Mouse (Mus musculus): ENCODE data around the gene Asb10. TPM values are rescaled to one million over a fixed set of nuclear protein-coding genes. Genes with fewer than 3 reads are reported as not detected.

The Asb10 gene
- polyA plus RNA-seq, 1 experiment from 2014 or later: 0.21 TPM

DNA sequence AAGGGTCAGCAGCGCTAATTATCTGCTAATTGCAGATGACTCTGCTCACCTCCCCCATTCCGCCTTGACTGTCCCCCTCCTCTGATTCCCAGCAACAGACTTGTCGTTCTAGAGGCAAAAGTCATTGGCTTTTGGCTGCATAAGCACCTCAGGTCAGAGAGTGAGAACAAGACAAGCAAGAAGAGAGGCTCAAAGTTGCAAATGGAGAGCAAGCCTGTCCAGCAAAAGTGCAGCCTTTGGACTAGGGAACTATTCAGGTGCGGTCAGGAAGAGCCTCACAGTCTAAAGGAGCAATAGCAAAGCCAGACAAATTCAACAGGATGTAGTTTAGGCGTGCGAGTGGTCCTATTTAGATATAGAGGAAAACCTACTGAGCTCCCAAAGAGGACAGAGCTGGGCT lies 13.0 kb downstream of the Asb10 start:
- no peak overlapping the region for H3K9ac ChIP-seq (replicated peaks; ENCODE audit: low read depth)
- 16% methylated on average over 6 of the region's 6 CpGs for WGBS
- ATAC-seq: no peak
- no peaks in the 10 kb centered on the region for H3K36me3 ChIP-seq (ENCODE audit: insufficient read depth, low read length)
- H3K27ac ChIP-seq (ENCODE audit: low read length): no peak overlapping the region
- no peaks in the 10 kb centered on the region for H3K9me3 ChIP-seq (ENCODE audit: low read length)
- no peak for TF ChIP-seq EP300 (IDR thresholded peaks at IDR 0.05)
- no peak for TF ChIP-seq CTCF (IDR thresholded peaks at IDR 0.05)
- no peak overlapping the region for H3K4me3 ChIP-seq (ENCODE audit: low read depth, low read length)
- H3K4me2 ChIP-seq (replicated peaks; ENCODE audit: low read depth, low read length): no peak overlapping the region
- peaks cover 62% of the 10 kb centered on the region for H3K27me3 ChIP-seq (replicated peaks; ENCODE audit: insufficient read depth, low read length)
- no peak for DNase-seq (ENCODE audit: low spot score)
- H3K4me1 ChIP-seq (ENCODE audit: insufficient read depth, low read depth, low read length): 0 out of 2 replicates have a peak, but pooled peaks cover 5% of the 10 kb centered on the region

DNA sequence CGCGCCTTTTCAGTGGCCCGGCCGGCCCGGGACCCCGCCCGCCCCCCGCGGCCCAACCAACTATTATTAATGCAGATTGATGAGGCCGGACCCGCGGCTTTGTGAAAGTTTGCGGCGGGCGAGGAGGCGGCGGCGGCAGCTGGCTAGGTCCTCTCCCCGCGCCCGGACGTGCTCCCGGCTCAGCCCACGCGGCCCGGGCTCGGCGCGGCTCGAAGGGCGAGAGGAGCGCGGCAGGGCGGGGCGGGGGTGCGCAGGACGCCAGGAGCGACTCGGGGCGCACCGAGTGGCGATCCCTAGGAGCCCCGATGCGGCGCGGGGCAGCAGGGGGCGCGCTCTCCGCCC lies 13.9 kb downstream of the Asb10 start, which contains the start of gene Gbx1:
Gbx1 (minus strand) TSS at position 314 of the 342 bp plus-strand sequence.
- H3K9ac ChIP-seq (replicated peaks; ENCODE audit: low read depth): no peak within 1 kb of the TSS
- H3K4me2 ChIP-seq (replicated peaks; ENCODE audit: low read depth, low read length): peak within 1 kb of the TSS; percentile 60
- TF ChIP-seq CTCF (IDR thresholded peaks at IDR 0.05) (no peak; the same call in 1 of the 2 replicates), EP300 (IDR thresholded peaks at IDR 0.05) (no peak)
- H3K9me3 ChIP-seq (ENCODE audit: low read length): no peaks in the 10 kb centered on the region
- WGBS: 4% methylated on average over 36 of the region's 49 CpGs
- no peaks in the 10 kb centered on the region for H3K36me3 ChIP-seq (ENCODE audit: insufficient read depth, low read length)
- no peak within 1 kb of the TSS for H3K27ac ChIP-seq (ENCODE audit: low read length)
- H3K4me1 ChIP-seq (ENCODE audit: insufficient read depth, low read depth, low read length): 0 out of 2 replicates have a peak, but pooled peaks cover 5% of the 10 kb centered on the region
- ATAC-seq (peak; percentile 69), DNase-seq (ENCODE audit: low spot score) (no peak)
- H3K4me3 ChIP-seq (ENCODE audit: low read depth, low read length): peak within 1 kb of the TSS; percentile 33
- peaks cover 62% of the 10 kb centered on the region for H3K27me3 ChIP-seq (replicated peaks; ENCODE audit: insufficient read depth, low read length)

- no peaks in the 10 kb centered on the region for H3K9me3 ChIP-seq (ENCODE audit: low read length)
- H3K4me3 ChIP-seq (ENCODE audit: low read depth, low read length): peak overlapping the region; percentile 33
- peak; percentile 20 for ATAC-seq
- 2% methylated on average over 51 of the region's 109 CpGs for WGBS
- H3K4me1 ChIP-seq (ENCODE audit: insufficient read depth, low read depth, low read length): 0 out of 2 replicates have a peak, but pooled peaks cover 5% of the 10 kb centered on the region
- TF ChIP-seq CTCF (IDR thresholded peaks at IDR 0.05) (no peak), EP300 (IDR thresholded peaks at IDR 0.05) (no peak)
- no peak for DNase-seq (ENCODE audit: low spot score)
- peaks cover 62% of the 10 kb centered on the region for H3K27me3 ChIP-seq (replicated peaks; ENCODE audit: insufficient read depth, low read length)
- peak overlapping the region; percentile 60 for H3K4me2 ChIP-seq (replicated peaks; ENCODE audit: low read depth, low read length)
- no peaks in the 10 kb centered on the region for H3K36me3 ChIP-seq (ENCODE audit: insufficient read depth, low read length)
- H3K27ac ChIP-seq (ENCODE audit: low read length): no peak overlapping the region
- H3K9ac ChIP-seq (replicated peaks; ENCODE audit: low read depth): no peak overlapping the region
Observed at GRCm38 (mm10) chr5:24526190-24526888, 14.4 kb downstream of the Asb10 start.

- Histone ChIP-seq H3K4me2 (replicated peaks; ENCODE audit: low read depth, low read length) (peak overlapping the region; percentile 60), H3K9ac (replicated peaks; ENCODE audit: low read depth) (no peak overlapping the region), H3K4me1 (ENCODE audit: insufficient read depth, low read depth, low read length) (0 out of 2 replicates have a peak, but pooled peaks cover 5% of the 10 kb centered on the region), H3K27me3 (replicated peaks; ENCODE audit: insufficient read depth, low read length) (peaks cover 62% of the 10 kb centered on the region), H3K27ac (ENCODE audit: low read length) (no peak overlapping the region), H3K4me3 (ENCODE audit: low read depth, low read length) (peak overlapping the region; percentile 33), H3K36me3 (ENCODE audit: insufficient read depth, low read length) (no peaks in the 10 kb centered on the region), H3K9me3 (ENCODE audit: low read length) (no peaks in the 10 kb centered on the region)
- TF ChIP-seq EP300 (IDR thresholded peaks at IDR 0.05) (no peak), CTCF (IDR thresholded peaks at IDR 0.05) (no peak)
- 4% methylated on average over 34 of the region's 34 CpGs for WGBS
- DNase-seq (ENCODE audit: low spot score) (no peak), ATAC-seq (no peak)
Observed at GRCm38 (mm10) chr5:24525360-24526189, 15.2 kb downstream of the Asb10 start.

GRCm38 (mm10) chr5:24524522-24524921 lies 16.3 kb downstream of the Asb10 start:
- Histone ChIP-seq H3K9ac (replicated peaks; ENCODE audit: low read depth) (no peak overlapping the region), H3K27me3 (replicated peaks; ENCODE audit: insufficient read depth, low read length) (peaks cover 58% of the 10 kb centered on the region), H3K36me3 (ENCODE audit: insufficient read depth, low read length) (no peaks in the 10 kb centered on the region), H3K4me3 (ENCODE audit: low read depth, low read length) (no peak overlapping the region), H3K4me2 (replicated peaks; ENCODE audit: low read depth, low read length) (no peak overlapping the region), H3K9me3 (ENCODE audit: low read length) (no peaks in the 10 kb centered on the region), H3K4me1 (ENCODE audit: insufficient read depth, low read depth, low read length) (0 out of 2 replicates have a peak, but pooled peaks cover 5% of the 10 kb centered on the region), H3K27ac (ENCODE audit: low read length) (no peak overlapping the region)
- WGBS: 26% methylated on average over 4 of the region's 4 CpGs
- TF ChIP-seq CTCF (IDR thresholded peaks at IDR 0.05): no peak
- TF ChIP-seq EP300 (IDR thresholded peaks at IDR 0.05): no peak
- DNase-seq (ENCODE audit: low spot score) (no peak), ATAC-seq (no peak)

DNA sequence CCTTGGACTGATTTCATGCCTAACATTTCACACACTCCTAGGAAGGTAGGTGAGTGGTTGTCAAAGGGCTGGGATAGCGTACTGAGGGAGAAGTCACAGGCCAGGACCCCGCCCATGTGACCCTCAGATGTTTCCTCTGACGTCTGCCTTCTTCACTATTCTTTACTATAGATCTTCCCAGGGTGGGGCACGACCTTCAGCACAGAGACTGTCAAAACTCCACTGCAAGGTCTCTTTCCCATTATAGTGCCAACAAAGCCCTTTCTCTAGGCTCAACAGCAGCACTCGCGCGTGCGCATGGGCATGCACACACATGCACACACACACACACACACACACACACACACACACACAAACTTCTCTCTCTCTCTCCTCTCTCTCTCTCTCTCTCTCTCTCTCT lies 17.0 kb downstream of the Asb10 start:
- Histone ChIP-seq H3K36me3 (ENCODE audit: insufficient read depth, low read length) (no peaks in the 10 kb centered on the region), H3K27me3 (replicated peaks; ENCODE audit: insufficient read depth, low read length) (peaks cover 52% of the 10 kb centered on the region), H3K4me1 (ENCODE audit: insufficient read depth, low read depth, low read length) (0 out of 2 replicates have a peak, but pooled peaks cover 5% of the 10 kb centered on the region), H3K4me2 (replicated peaks; ENCODE audit: low read depth, low read length) (no peak overlapping the region), H3K9me3 (ENCODE audit: low read length) (no peaks in the 10 kb centered on the region), H3K9ac (replicated peaks; ENCODE audit: low read depth) (no peak overlapping the region), H3K27ac (ENCODE audit: low read length) (no peak overlapping the region), H3K4me3 (ENCODE audit: low read depth, low read length) (no peak overlapping the region)
- DNase-seq (ENCODE audit: low spot score) (no peak), ATAC-seq (no peak)
- 53% methylated on average over 8 of the region's 8 CpGs for WGBS
- TF ChIP-seq EP300 (IDR thresholded peaks at IDR 0.05) (no peak), CTCF (IDR thresholded peaks at IDR 0.05) (no peak)
